Mouse (Mus musculus) stomach, postnatal 0 days (tissue): ENCODE measurements around the gene Upb1. TPM values are rescaled to one million over a fixed set of nuclear protein-coding genes. Genes with fewer than 3 reads are reported as not detected.

Experiments used
- ATAC-seq: fragments of 200-750 bp; cut with Nextera tagmentation; 2 replicates; pipeline ENCODE4 v1.8.0; 2017; ENCODE audit not compliant: low FRiP score, low TSS enrichment
- DNase-seq: peaks from one replicate; pipeline ENCODE4 v3.0.0-alpha.2; 2016; ENCODE audit warnings: low spot score
- H3K27ac ChIP-seq: fragments of 300-500 bp; sonication (generic); replicated peaks from 2 replicates; pipeline ENCODE4 v1.5.1; 2014; ENCODE audit warnings: mild to moderate bottlenecking, control low read depth
- H3K27me3 ChIP-seq: fragments of 300-500 bp; sonication (generic); 2 replicates; pipeline ENCODE4 v1.6.1; 2014; ENCODE audit warnings: low read length; ENCODE audit not compliant: control insufficient read depth, insufficient read depth
- H3K36me3 ChIP-seq: fragments of 300-500 bp; sonication (generic); 2 replicates; pipeline ENCODE4 v1.6.1; 2014; ENCODE audit warnings: low read length, mixed read lengths; ENCODE audit not compliant: control insufficient read depth, insufficient read depth
- H3K4me1 ChIP-seq: fragments of 300-500 bp; sonication (generic); replicated peaks from 2 replicates; pipeline ENCODE4 v1.6.1; 2014; ENCODE audit warnings: antibody characterized with exemption; ENCODE audit not compliant: control insufficient read depth, insufficient read depth
- H3K4me2 ChIP-seq: fragments of 300-500 bp; sonication (generic); replicated peaks from 2 replicates; pipeline ENCODE4 v1.6.1; 2014; ENCODE audit warnings: low read depth, mild to moderate bottlenecking, control low read depth, moderate library complexity
- H3K4me3 ChIP-seq: fragments of 300-500 bp; sonication (generic); 2 replicates; pipeline ENCODE4 v1.5.1; 2014; ENCODE audit warnings: low read depth, low read length, control low read depth
- H3K9ac ChIP-seq: fragments of 300-500 bp; sonication (generic); 2 replicates; pipeline ENCODE4 v1.6.1; 2014; ENCODE audit warnings: mild to moderate bottlenecking, low read length, control low read depth, mixed read lengths
- H3K9me3 ChIP-seq: fragments of 300-500 bp; sonication (generic); 2 replicates; pipeline ENCODE4 v1.6.1; 2016; ENCODE audit warnings: low read length; ENCODE audit not compliant: control insufficient read depth
- CTCF ChIP-seq: IDR thresholded peaks from 2 replicates; pipeline ENCODE4 v1.5.1; 2016; ENCODE audit warnings: antibody characterized with exemption, low read depth, mild to moderate bottlenecking, moderate library complexity
- EP300 ChIP-seq: optimal IDR thresholded peaks from 2 replicates; pipeline ENCODE3; 2016; ENCODE audit warnings: antibody characterized with exemption
- WGBS: fragments of 180-500 bp; shearing (Covaris S2); extraction: QIAGEN DNeasy Blood & Tissue Kit; methylation state at CpG from one replicate; pipeline ENCODE4 v1.1.7; 2014; 5-methylcytosine and 5-hydroxymethylcytosine counted together
- polyA plus RNA-seq: library from polyadenylated mRNA; unstranded; fragments of >200 nt; fragmentation: Nextera tagmentation; extraction: Ambion mirVana; gene quantifications from 2 replicates; pipeline ENCODE4 v1.2.1, GENCODE M21; 2015

Upb1 gene
- polyA plus RNA-seq, 1 experiment from 2014 or later = 3.8 TPM

- Histone ChIP-seq H3K27me3 (no peaks in the 10 kb centered on the region), H3K9ac (no peak overlapping the region), H3K27ac (no peak overlapping the region), H3K4me2 (no peak overlapping the region), H3K9me3 (no peaks in the 10 kb centered on the region), H3K4me1 (no peaks in the 10 kb centered on the region), H3K36me3 (no peaks in the 10 kb centered on the region), H3K4me3 (no peak overlapping the region)
- no peak for DNase-seq
- WGBS = 66% methylated on average over 4 of the region's 4 CpGs
- no peak for ATAC-seq
- TF ChIP-seq CTCF (no peak), EP300 (no peak)
Observed at GRCm38 (mm10) chr10:75481703-75482102, 80.8 kb downstream of the Upb1 start.

DNA sequence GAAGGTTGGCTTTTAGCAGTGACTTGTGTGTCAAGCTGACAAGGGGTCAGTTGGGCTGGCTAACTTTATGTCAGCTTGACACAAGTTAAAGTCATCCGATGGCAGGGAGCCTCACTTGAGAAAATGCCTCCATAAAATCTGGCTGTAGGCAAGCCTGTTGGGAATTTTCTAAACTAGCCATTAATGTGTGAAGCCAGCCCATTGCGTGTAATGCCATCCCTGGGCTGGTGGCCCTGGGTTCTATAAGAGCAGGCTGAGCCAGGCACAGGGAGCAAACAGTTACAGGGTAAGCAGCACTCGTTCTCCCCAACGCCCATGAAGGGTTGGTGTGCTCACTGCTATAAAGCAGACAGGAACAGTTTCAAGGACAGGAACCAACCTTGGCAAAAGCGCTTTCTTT lies 81.4 kb downstream of the Upb1 start:
- DNase-seq (no peak), ATAC-seq (no peak)
- Histone ChIP-seq H3K27ac (no peak overlapping the region), H3K9ac (no peak overlapping the region), H3K4me3 (no peak overlapping the region), H3K36me3 (no peaks in the 10 kb centered on the region), H3K4me2 (no peak overlapping the region), H3K4me1 (no peaks in the 10 kb centered on the region), H3K27me3 (no peaks in the 10 kb centered on the region), H3K9me3 (no peaks in the 10 kb centered on the region)
- TF ChIP-seq EP300 (no peak), CTCF (no peak)
- WGBS = 82% methylated on average over 5 of the region's 5 CpGs

GRCm38 (mm10) chr10:75482919-75483483 lies 82.1 kb downstream of the Upb1 start:
- Histone ChIP-seq H3K27ac (no peak overlapping the region), H3K4me2 (no peak overlapping the region), H3K27me3 (no peaks in the 10 kb centered on the region), H3K9me3 (no peaks in the 10 kb centered on the region), H3K9ac (no peak overlapping the region), H3K36me3 (no peaks in the 10 kb centered on the region), H3K4me3 (no peak overlapping the region), H3K4me1 (no peaks in the 10 kb centered on the region)
- 89% methylated on average over 11 of the region's 11 CpGs for WGBS
- TF ChIP-seq CTCF = no peak
- TF ChIP-seq EP300 = no peak
- DNase-seq = no peak
- no peak for ATAC-seq

DNA sequence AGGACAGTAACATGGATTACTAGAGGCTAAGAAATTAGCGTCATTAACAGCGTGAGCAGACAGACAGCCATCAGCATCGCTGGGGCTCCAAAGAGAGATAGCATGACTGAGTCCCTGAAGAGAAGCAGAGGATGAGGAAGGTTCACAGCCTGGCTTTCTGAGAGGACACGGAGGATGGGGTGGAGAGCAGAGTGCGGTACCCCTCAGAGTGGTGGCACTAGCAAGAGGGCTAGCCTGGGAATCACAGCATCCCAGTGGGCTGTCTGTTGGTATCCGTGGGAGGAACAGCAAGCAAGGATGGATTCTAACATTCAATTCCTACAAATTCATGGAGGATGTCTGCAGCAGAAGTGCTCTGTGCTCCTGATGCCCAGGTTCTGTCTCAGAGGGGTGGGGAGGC lies 83.2 kb downstream of the Upb1 start:
- DNase-seq (no peak), ATAC-seq (no peak)
- no peak overlapping the region for H3K4me2 ChIP-seq
- 87% methylated on average over 6 of the region's 6 CpGs for WGBS
- no peaks in the 10 kb centered on the region for H3K4me1 ChIP-seq
- H3K27me3 ChIP-seq = no peaks in the 10 kb centered on the region
- no peak overlapping the region for H3K27ac ChIP-seq
- H3K4me3 ChIP-seq = no peak overlapping the region
- H3K9me3 ChIP-seq = no peaks in the 10 kb centered on the region
- TF ChIP-seq CTCF (no peak), EP300 (no peak)
- H3K36me3 ChIP-seq = no peaks in the 10 kb centered on the region
- H3K9ac ChIP-seq = no peak overlapping the region

DNA sequence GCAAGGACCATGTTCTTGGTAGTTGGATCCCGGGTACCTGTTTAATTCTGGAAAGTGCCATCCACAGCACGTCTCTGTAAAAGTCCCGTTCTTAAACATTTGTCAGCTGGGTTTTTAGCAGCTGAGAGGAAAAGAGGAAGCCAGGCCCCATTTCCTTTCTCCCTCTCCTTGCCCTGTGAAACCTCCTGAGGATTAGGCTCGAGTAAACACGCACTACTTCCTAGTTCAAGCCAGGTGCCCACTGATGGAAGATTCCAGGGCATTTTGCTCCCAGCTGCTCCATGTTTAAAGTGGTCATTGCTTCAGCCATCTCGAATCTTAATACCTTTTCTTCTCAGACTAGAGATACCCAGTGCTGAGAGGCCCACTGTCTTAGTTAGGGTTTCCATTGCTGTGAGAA lies 83.9 kb downstream of the Upb1 start:
- no peak for ATAC-seq
- Histone ChIP-seq H3K4me3 (no peak overlapping the region), H3K4me1 (no peaks in the 10 kb centered on the region), H3K27me3 (no peaks in the 10 kb centered on the region), H3K27ac (no peak overlapping the region), H3K4me2 (no peak overlapping the region), H3K9me3 (no peaks in the 10 kb centered on the region), H3K36me3 (no peaks in the 10 kb centered on the region), H3K9ac (no peak overlapping the region)
- 33% methylated on average over 6 of the region's 6 CpGs for WGBS
- TF ChIP-seq CTCF (no peak), EP300 (no peak)
- DNase-seq = no peak

DNA sequence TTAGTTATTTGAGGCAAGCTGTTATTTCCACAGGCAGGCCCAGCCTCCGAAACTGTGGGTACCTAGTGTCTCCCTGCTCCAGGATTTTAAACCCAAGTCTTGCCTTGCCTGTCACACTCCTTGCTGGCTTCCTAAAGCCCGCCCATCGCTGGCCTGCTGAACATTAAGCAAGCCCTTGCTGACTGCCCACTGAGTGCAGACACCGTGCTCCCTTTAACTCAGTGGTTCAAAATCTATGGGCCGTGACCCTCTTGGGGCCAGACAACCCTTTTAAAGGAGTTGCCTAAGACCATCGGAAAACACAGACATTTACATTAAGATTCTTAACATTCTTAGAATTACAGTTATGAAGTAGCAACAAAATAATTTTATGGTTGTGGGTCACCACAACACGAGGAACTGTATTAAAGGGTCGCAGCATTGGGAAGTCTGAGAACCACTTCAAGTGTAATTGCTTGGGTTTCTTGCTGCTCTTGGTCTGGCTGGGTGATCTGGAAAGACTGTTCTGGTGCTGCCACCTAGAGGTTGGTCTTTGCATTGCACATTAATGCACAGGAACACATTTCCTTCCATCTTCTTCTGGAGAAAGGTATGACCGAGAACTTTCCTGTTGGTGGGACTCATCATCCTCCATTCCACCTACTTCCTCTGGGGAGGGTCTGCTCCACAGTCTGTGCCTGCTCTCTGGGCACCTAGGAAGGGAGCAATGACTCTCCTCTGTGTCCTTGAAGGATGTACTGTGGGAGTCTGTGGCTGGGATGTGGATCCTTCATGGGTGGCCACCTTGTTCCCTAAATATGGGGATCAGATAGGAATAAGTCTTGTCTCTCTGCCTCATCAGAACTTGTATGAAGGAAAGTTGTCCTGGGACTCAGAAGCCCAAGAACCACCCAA lies 85.4 kb downstream of the Upb1 start:
- ATAC-seq = peak; percentile 21; the same call in 1 of the 2 replicates

More for the DNA sequence above, 85.4 kb downstream of the Upb1 start:
- no peaks in the 10 kb centered on the region for H3K4me1 ChIP-seq
- TF ChIP-seq EP300 = no peak
- TF ChIP-seq CTCF = peak; percentile 97
- no peak overlapping the region for H3K9ac ChIP-seq
- H3K27me3 ChIP-seq = no peaks in the 10 kb centered on the region
- 52% methylated on average over 9 of the region's 9 CpGs for WGBS
- no peaks in the 10 kb centered on the region for H3K9me3 ChIP-seq
- DNase-seq = peak; percentile 80
- H3K4me2 ChIP-seq = no peak overlapping the region
- no peak overlapping the region for H3K27ac ChIP-seq
- no peaks in the 10 kb centered on the region for H3K36me3 ChIP-seq
- H3K4me3 ChIP-seq = no peak overlapping the region
